ENCODE assay signal across 24 mouse cellular contexts in genomic region chr12:78059965-78060364, GRCm38 (mm10).
A peak's percentile ranks its signal among the peaks of the same experiment; 100 is the strongest.
DNase-seq lines count a peak whose midpoint lies in the region; ATAC-seq lines count a peak whose summit lies in the region.
"Had no signal": no experiment of that assay in that cellular context is flagged by ENCODE, and none has a peak within 500 bp of the region (broad histone marks: within the 10 kb centered on the region; RNA-seq: fewer than 3 reads in every experiment).

No protein-coding gene starts in this region.

- H3K27me3 ChIP-seq in embryonic facial prominence, embryonic 14.5 days (replicated peaks; ENCODE audit: control insufficient read depth, insufficient read depth, low read length), result 0 out of 2 replicates have a peak, but pooled peaks cover 4% of the 10 kb centered on the region
- H3K27me3 ChIP-seq in embryonic facial prominence, embryonic 10.5 days (replicated peaks; ENCODE audit: low read depth, poor library complexity, severe bottlenecking), result peaks cover 8% of the 10 kb centered on the region
- peaks cover 7% of the 10 kb centered on the region; the same call in 1 of the 2 replicates for H3K27me3 ChIP-seq in heart, embryonic 10.5 days (ENCODE audit: insufficient read depth, poor library complexity, severe bottlenecking)
- 0 out of 2 replicates have a peak, but pooled peaks cover 2% of the 10 kb centered on the region for H3K27me3 ChIP-seq in midbrain, embryonic 15.5 days (replicated peaks)
- H3K27me3 ChIP-seq: CH12.LX; forebrain, embryonic 13.5 days; forebrain, embryonic 15.5 days had no signal

- no peaks in the 10 kb centered on the region for H3K4me1 ChIP-seq in embryonic facial prominence, embryonic 14.5 days (ENCODE audit: control insufficient read depth, insufficient read depth, low read length)
- no peaks in the 10 kb centered on the region for H3K4me1 ChIP-seq in embryonic facial prominence, embryonic 10.5 days
- no peaks in the 10 kb centered on the region for H3K4me1 ChIP-seq in heart, embryonic 10.5 days
- H3K4me1 ChIP-seq in midbrain, embryonic 15.5 days, result peaks cover 6% of the 10 kb centered on the region
- H3K4me1 ChIP-seq: embryonic facial prominence, embryonic 13.5 days; forebrain, embryonic 13.5 days had no signal

- WGBS in embryonic facial prominence, embryonic 14.5 days, result 47% methylated on average over 5 of the region's 5 CpGs
- WGBS in embryonic facial prominence, embryonic 10.5 days, result 66% methylated on average over 5 of the region's 5 CpGs
- 65% methylated on average over 5 of the region's 5 CpGs for WGBS in heart, embryonic 10.5 days
- 64% methylated on average over 5 of the region's 5 CpGs for WGBS in midbrain, embryonic 15.5 days

- H3K4me2 ChIP-seq in embryonic facial prominence, embryonic 14.5 days (ENCODE audit: low read depth, low read length), result no peak overlapping the region
- H3K4me2 ChIP-seq in midbrain, embryonic 15.5 days, result no peak overlapping the region
- H3K4me2 ChIP-seq: embryonic facial prominence, embryonic 13.5 days; forebrain, embryonic 13.5 days; forebrain, embryonic 15.5 days had no signal

- no peak for DNase-seq in embryonic facial prominence, embryonic 14.5 days (ENCODE audit: low spot score)
- DNase-seq in embryonic facial prominence, embryonic 10.5 days (ENCODE audit: low spot score), result no peak
- DNase-seq in heart, embryonic 10.5 days (ENCODE audit: low spot score), result peak; percentile 28
- DNase-seq in heart, postnatal 4 days, result no peak
- peak; percentile 11 for DNase-seq in right cerebral cortex, adult 18-20 months
- no peak for DNase-seq in right cerebral cortex, postnatal 14 days
- peak; percentile 10 for DNase-seq in gonadal fat pad, adult 2 months (ENCODE audit: low read depth)
- DNase-seq: adrenal gland, adult 8-10 months; adrenal gland, postnatal 14 days; adrenal gland, postnatal 36 days; B cell, adult 2 months; cerebellum, adult 11 months; cerebellum, adult 18-20 months; cerebellum, adult 8-10 months; cerebellum, adult 9-11 months; cerebellum, postnatal 25 days; forebrain, postnatal 0 days had no signal

- H3K27ac ChIP-seq in embryonic facial prominence, embryonic 14.5 days (replicated peaks; ENCODE audit: low read depth, low read length), result no peak overlapping the region
- H3K27ac ChIP-seq in embryonic facial prominence, embryonic 10.5 days (replicated peaks), result no peak overlapping the region
- H3K27ac ChIP-seq in heart, embryonic 10.5 days, result no peak overlapping the region
- no peak overlapping the region for H3K27ac ChIP-seq in midbrain, embryonic 15.5 days
- H3K27ac ChIP-seq: embryonic facial prominence, embryonic 13.5 days; forebrain, embryonic 13.5 days; forebrain, embryonic 15.5 days had no signal

- H3K9me3 ChIP-seq in embryonic facial prominence, embryonic 14.5 days (ENCODE audit: control insufficient read depth, low read length), result no peaks in the 10 kb centered on the region
- H3K9me3 ChIP-seq in embryonic facial prominence, embryonic 10.5 days, result no peaks in the 10 kb centered on the region
- no peaks in the 10 kb centered on the region for H3K9me3 ChIP-seq in heart, embryonic 10.5 days
- no peaks in the 10 kb centered on the region for H3K9me3 ChIP-seq in midbrain, embryonic 15.5 days
- H3K9me3 ChIP-seq: embryonic facial prominence, embryonic 13.5 days; forebrain, embryonic 13.5 days; forebrain, embryonic 15.5 days; G1E had no signal

- H3K9ac ChIP-seq in embryonic facial prominence, embryonic 14.5 days (ENCODE audit: low read depth, low read length), result no peak overlapping the region
- H3K9ac ChIP-seq in midbrain, embryonic 15.5 days, result no peak overlapping the region
- H3K9ac ChIP-seq: embryonic facial prominence, embryonic 13.5 days; forebrain, embryonic 13.5 days; forebrain, embryonic 15.5 days; forebrain, postnatal 0 days had no signal

- 0 out of 2 replicates have a peak, but pooled peaks have one; percentile 26 for ATAC-seq in embryonic facial prominence, embryonic 14.5 days (ENCODE audit: low read depth)
- no peak for ATAC-seq in midbrain, embryonic 15.5 days (replicated peaks)
- ATAC-seq: CD4-positive, CD25-positive, alpha-beta regulatory T cell, adult 4 months; forebrain, embryonic 13.5 days; forebrain, embryonic 15.5 days; forebrain, postnatal 0 days had no signal

- no peak overlapping the region for H3K4me3 ChIP-seq in embryonic facial prominence, embryonic 14.5 days (ENCODE audit: low read depth, low read length)
- no peak overlapping the region for H3K4me3 ChIP-seq in embryonic facial prominence, embryonic 10.5 days
- no peak overlapping the region for H3K4me3 ChIP-seq in heart, embryonic 10.5 days
- H3K4me3 ChIP-seq in midbrain, embryonic 15.5 days, result no peak overlapping the region
- H3K4me3 ChIP-seq: embryonic facial prominence, embryonic 13.5 days; forebrain, embryonic 13.5 days; forebrain, embryonic 15.5 days had no signal

- no peaks in the 10 kb centered on the region for H3K36me3 ChIP-seq in embryonic facial prominence, embryonic 14.5 days (ENCODE audit: control insufficient read depth, insufficient read depth, low read length)
- H3K36me3 ChIP-seq in embryonic facial prominence, embryonic 10.5 days (replicated peaks), result no peaks in the 10 kb centered on the region
- H3K36me3 ChIP-seq in heart, embryonic 10.5 days, result no peaks in the 10 kb centered on the region
- no peaks in the 10 kb centered on the region for H3K36me3 ChIP-seq in midbrain, embryonic 15.5 days (replicated peaks)
- H3K36me3 ChIP-seq: embryonic facial prominence, embryonic 13.5 days; forebrain, embryonic 15.5 days; G1E had no signal

Comparison
In these comparisons a context has a peak if more than half of its experiments do, and no peak if none do; other contexts are left out.
1. DNase-seq: peak in heart, embryonic 10.5 days (single experiment), right cerebral cortex, adult 18-20 months (single experiment) and gonadal fat pad, adult 2 months (single experiment); none in embryonic facial prominence, embryonic 14.5 days (single experiment), embryonic facial prominence, embryonic 10.5 days (single experiment), heart, postnatal 4 days (single experiment) and right cerebral cortex, postnatal 14 days (single experiment).